8 mouse cellular contexts compared by ENCODE assay signal in the genomic region with DNA sequence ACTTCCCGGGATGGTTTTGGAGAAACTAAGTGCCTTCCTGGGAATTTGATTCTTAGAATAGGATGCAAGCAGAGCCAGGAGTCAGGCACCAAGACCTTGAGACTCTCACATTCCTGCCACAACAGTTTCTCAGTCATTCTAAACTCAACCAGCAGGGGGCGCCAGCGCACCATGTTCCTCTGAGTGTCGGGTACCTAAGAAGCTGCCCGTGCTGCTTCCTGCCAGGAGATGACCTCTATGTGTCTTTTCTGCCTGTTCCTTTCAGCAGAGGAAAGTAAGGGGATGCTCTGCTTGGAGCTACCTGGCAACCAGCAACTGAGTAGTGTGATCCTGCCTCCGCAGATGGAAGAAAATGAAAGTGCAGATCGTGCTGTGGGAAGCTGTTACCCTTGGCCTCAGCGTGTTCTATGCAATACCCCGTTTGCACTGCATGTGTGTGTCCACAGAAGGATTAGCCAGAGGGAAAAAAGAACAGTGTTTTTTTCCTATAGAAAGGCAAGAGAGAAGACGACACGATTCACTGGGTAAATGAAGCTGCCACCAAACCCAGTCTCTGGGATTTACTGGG. TPM values are rescaled to one million over a fixed set of nuclear protein-coding genes. Genes with fewer than 3 reads are reported as not detected.
A peak's percentile ranks its signal among the peaks of the same experiment; 100 is the strongest.
DNase-seq lines count a peak whose midpoint lies in the region; ATAC-seq and TF ChIP-seq lines count a peak whose summit lies in the region.

No protein-coding gene starts in this region.

- H3K4me3 ChIP-seq in MEL (ENCODE audit: control insufficient read depth in 1 of 2, insufficient read depth in 1 of 2, low read depth in 2 of 2, low read length in 2 of 2): peak overlapping the region in 1 of 2 experiments; percentile 33; a peak in 2 of 4 replicates
- H3K4me3 ChIP-seq in forebrain, embryonic 12.5 days (replicated peaks): no peak overlapping the region

- TF ChIP-seq EP300 in MEL (IDR thresholded peaks at IDR 0.05; ENCODE audit: low read depth in 1 of 2, low read length in 2 of 2): no peak

- no peaks in the 10 kb centered on the region for H3K9me3 ChIP-seq in MEL (replicated peaks; ENCODE audit: insufficient read depth, low read length)
- no peaks in the 10 kb centered on the region for H3K9me3 ChIP-seq in forebrain, embryonic 12.5 days

- peak; percentile 81 for DNase-seq in MEL (ENCODE audit: low read depth, low spot score)
- DNase-seq in c-Kit-positive CD71-negative TER-119-negative erythroid progenitor cells, embryonic 14.5 days (ENCODE audit: low read depth): peak; percentile 66
- peak; percentile 80 to 90 for DNase-seq in heart, postnatal 10 days
- DNase-seq in layer of hippocampus, postnatal 10 days (ENCODE audit: low spot score in 2 of 2): peak; percentile 95
- DNase-seq in lung, postnatal 10 days: peak; percentile 82
- peak; percentile 58 for DNase-seq in retina, adult 2 months (ENCODE audit: low read depth, low spot score)
- DNase-seq in thymus, postnatal 25 days: peak; percentile 79

- peak; percentile 25; the same call in 1 of the 2 replicates for ATAC-seq in forebrain, embryonic 12.5 days (ENCODE audit: low FRiP score)

- 35% methylated on average over 11 of the region's 11 CpGs for WGBS in forebrain, embryonic 12.5 days

- H3K4me1 ChIP-seq in MEL (ENCODE audit: control insufficient read depth in 1 of 2, insufficient read depth in 2 of 2, low read length in 2 of 2): no peaks in the 10 kb centered on the region
- peaks cover 13% of the 10 kb centered on the region for H3K4me1 ChIP-seq in forebrain, embryonic 12.5 days

- H3K4me2 ChIP-seq in forebrain, embryonic 12.5 days: no peak overlapping the region

- no peak overlapping the region for H3K9ac ChIP-seq in MEL (ENCODE audit: control insufficient read depth, low read depth, low read length, poor library complexity, severe bottlenecking)
- no peak overlapping the region for H3K9ac ChIP-seq in forebrain, embryonic 12.5 days

- no peak overlapping the region for H3K27ac ChIP-seq in MEL (ENCODE audit: control insufficient read depth, low read depth, low read length)
- H3K27ac ChIP-seq in forebrain, embryonic 12.5 days: no peak overlapping the region

- peak; percentile 86 to 95 (median 90) for TF ChIP-seq CTCF in MEL (IDR thresholded peaks at IDR 0.05 in 2 of 3, conservative IDR thresholded peaks at IDR 0.05 in 1 of 3; ENCODE audit: control insufficient read depth in 1 of 3, insufficient read depth in 1 of 3, low read depth in 2 of 3, low read length in 3 of 3, poor library complexity in 1 of 3, severe bottlenecking in 1 of 3)

- TF ChIP-seq POLR2A in MEL (IDR thresholded peaks at IDR 0.05; ENCODE audit: control insufficient read depth in 1 of 2, insufficient read depth in 1 of 2, low read depth in 1 of 2, low read length in 2 of 2, poor library complexity in 1 of 2): no peak

- no peaks in the 10 kb centered on the region for H3K79me2 ChIP-seq in MEL (ENCODE audit: control insufficient read depth, insufficient read depth, low read length, poor library complexity)

- no peaks in the 10 kb centered on the region for H3K36me3 ChIP-seq in MEL (ENCODE audit: control insufficient read depth in 1 of 2, insufficient read depth in 2 of 2, low read length in 2 of 2)
- no peaks in the 10 kb centered on the region for H3K36me3 ChIP-seq in forebrain, embryonic 12.5 days (replicated peaks)

- intact Hi-C loops in heart, postnatal 10 days (cut with DNase I): loop anchor here (1.0 kb wide), 2 partner anchors 126 to 1110 kb away; no protein-coding TSS in a partner anchor

- TF ChIP-seq RAD21 in MEL (IDR thresholded peaks at IDR 0.05; ENCODE audit: low read depth, low read length): peak; percentile 87

- no peaks in the 10 kb centered on the region for H3K27me3 ChIP-seq in MEL (ENCODE audit: control insufficient read depth in 1 of 2, insufficient read depth in 2 of 2, low read length in 2 of 2)
- peaks cover 11% of the 10 kb centered on the region; the same call in 1 of the 2 replicates for H3K27me3 ChIP-seq in forebrain, embryonic 12.5 days

TF ChIP-seq in MEL, 35 proteins besides CTCF, POLR2A, EP300 and RAD21:
- TF ChIP-seq BHLHE40 (IDR thresholded peaks at IDR 0.05; ENCODE audit: borderline replicate concordance, low read depth, low read length) (no peak), ZC3H11A (IDR thresholded peaks at IDR 0.05; ENCODE audit: low read depth, low read length) (peak; percentile 66), SMC3 (IDR thresholded peaks at IDR 0.05; ENCODE audit: low read depth, low read length) (peak; percentile 72)

RNA-seq across cellular contexts. Expression of a gene that starts 53.9 kb away (rescaled TPM):
- total RNA-seq in MEL (2012; rRNA removed): 25.3 and 27.6 TPM in 2 replicates
- polyA plus RNA-seq in MEL (2012; ENCODE audit: insufficient read depth in 1 of 2, insufficient read length in 2 of 2, low read depth in 1 of 2, low replicate concordance in 2 of 2, missing spikeins in 1 of 2): 100 to 1,000 TPM in 1 of 2 experiments, 10 to 100 TPM in 1; 29.9 to 154 TPM
- polyA plus RNA-seq in forebrain, embryonic 12.5 days (2016; fragmentation: Nextera tagmentation; extraction: Ambion mirVana): 37.3 and 40.1 TPM in 2 replicates
- 100 to 1,000 TPM; 118 TPM for total RNA-seq in heart, postnatal 10 days (2021)
- 100 to 1,000 TPM; 119 to 135 TPM for total RNA-seq in layer of hippocampus, postnatal 10 days (2021)
